Mouse (Mus musculus): ENCODE data around the gene Soga3.

Soga3 gene

GRCm38 (mm10) chr10:29208735-29209134 is 65.1 kb downstream of the Soga3 start:
- DNase-seq (ENCODE audit: low spot score): no peak

DNA sequence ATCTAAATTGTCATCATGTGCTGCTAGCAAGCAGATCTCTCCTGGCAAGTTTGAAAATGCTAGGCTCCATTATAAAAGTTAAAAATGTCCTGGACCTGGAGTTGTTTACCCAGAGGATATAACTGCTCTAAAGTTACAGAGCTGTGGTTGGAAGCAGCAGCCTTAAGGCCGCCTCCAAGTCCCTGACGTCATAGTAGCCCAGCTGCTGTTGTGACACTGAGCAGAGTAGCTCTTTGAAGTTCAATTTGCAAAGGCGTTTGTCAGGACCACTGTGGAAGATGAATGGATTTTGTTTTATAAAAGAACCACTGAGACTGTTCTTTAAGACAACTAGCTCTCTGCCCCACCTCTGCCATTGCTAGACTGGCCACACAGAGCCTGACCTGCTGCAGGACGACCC is 67.8 kb downstream of the Soga3 start, which contains the start of gene 9330159F19Rik:
TSS of gene 9330159F19Rik (plus strand) at position 154 of the 400 bp plus-strand sequence.
- DNase-seq (ENCODE audit: low spot score): peak; percentile 11

GRCm38 (mm10) chr10:29213534-29214100 is 70.0 kb downstream of the Soga3 start:
- no peak for DNase-seq (ENCODE audit: low spot score)

DNA sequence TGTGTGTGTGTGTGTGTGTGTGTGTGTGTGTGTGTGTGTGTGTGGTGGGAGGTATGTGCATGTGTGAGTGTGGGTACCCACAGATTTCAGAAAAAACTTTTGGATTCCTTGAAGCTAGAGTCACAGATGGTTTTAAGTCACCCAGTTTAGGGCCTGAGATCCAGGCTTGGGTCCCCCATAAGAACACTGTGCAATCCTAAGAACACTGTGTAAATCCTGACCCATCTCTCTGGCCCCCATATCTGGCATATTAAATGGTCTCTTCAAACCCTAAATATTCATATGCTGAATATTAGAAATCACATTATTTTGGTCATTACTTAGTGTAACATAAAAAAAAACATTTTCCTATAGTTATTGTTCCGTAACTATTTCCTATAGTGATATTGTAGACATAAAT is 73.3 kb downstream of the Soga3 start:
- DNase-seq (ENCODE audit: low spot score): no peak

GRCm38 (mm10) chr10:29217451-29217850 is 73.8 kb downstream of the Soga3 start:
- no peak for DNase-seq (ENCODE audit: low spot score)

DNA sequence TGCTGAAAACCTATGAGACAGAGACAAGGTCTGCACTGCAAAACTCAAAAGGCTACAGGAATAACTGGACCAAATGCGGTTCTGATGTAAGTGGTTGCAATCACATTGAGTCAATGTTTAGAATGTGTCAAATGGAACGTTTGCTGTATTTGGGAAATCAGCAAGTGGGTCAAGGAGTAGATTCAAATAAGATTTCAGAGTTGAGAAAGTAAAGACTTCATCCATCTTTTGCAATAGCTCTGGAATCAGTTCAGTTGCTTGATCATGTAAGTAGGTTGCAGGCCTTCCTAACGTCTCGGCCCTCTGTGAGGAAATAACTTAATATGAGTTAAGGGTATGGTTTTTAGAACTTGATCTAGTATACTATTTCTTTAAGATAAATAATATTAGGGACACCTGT is 81.7 kb downstream of the Soga3 start:
- no peak for DNase-seq (ENCODE audit: low spot score)

GRCm38 (mm10) chr10:29231208-29231607 is 87.6 kb downstream of the Soga3 start:
- DNase-seq (ENCODE audit: low spot score): no peak
